Mouse (Mus musculus): ENCODE results near the gene Rfx3.

DNA sequence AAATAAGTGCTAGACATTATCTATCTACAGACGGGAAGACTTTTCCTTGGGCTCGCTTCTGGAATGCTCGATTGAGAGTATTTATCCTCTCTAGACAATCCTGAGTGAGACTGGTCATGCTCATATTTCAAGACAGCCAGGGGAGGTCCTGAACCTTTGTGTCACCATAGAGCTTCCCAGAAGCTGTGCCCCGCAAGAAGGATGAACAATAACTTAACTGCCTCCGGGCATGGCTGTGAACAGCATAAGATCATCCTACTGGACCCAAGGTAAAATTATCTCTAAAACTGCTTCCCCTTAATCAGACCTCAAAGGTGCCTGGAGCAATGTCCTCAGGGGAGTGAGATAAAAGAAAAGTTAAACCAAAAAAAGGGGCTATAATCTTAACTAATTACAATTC is 40.6 kb upstream of the Rfx3 start:
- no peak for TF ChIP-seq TAL1 (IDR thresholded peaks at IDR 0.05; ENCODE audit: low read length)
- TF ChIP-seq CTCF (IDR thresholded peaks at IDR 0.05 in 2 of 3, conservative IDR thresholded peaks at IDR 0.05 in 1 of 3; ENCODE audit: control insufficient read depth in 1 of 3, insufficient read depth in 1 of 3, low read depth in 2 of 3, low read length in 3 of 3, poor library complexity in 1 of 3, severe bottlenecking in 1 of 3): no peak
